Mouse (Mus musculus): Measurements from ENCODE around the gene 3110040M04Rik.

Gene 3110040M04Rik

DNA sequence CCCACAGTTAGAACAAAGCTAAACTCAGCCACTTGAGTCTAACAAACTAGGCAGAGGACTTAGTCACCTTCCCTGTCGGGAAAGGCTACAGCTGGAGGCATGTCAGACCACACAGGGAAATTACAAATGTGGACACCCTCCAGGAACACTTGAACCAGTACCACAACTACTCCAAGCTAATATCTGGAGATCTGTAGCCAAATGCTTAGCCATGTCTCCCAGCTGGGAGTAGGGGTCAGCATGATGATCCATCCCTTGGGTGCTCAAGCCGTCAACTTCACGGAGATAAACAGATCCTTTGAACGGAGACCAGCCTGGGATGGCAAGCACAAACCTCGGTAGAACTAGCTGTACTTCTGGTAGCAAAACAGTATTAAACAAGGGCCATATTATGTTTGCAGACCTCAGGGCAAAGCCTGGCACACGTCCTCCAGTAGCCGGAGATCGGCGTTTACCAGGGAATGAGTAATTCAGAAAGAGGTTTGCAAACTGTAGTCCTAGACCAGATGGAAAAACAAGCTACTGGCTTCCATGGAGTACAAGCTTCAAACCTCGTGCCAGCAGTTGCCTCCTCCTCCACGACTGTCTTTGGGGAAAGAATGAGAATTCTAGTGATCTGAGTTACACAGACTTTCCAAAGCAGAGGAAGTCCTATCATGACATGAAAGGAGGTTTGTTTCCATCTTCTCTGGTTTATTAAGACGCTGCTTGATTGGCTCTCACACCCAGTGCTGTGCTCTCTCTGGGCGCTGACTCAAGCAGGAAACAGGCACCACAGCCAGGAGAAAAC is 32.4 kb downstream of the 3110040M04Rik start:
- DNase-seq: peak; percentile 24 to 44

DNA sequence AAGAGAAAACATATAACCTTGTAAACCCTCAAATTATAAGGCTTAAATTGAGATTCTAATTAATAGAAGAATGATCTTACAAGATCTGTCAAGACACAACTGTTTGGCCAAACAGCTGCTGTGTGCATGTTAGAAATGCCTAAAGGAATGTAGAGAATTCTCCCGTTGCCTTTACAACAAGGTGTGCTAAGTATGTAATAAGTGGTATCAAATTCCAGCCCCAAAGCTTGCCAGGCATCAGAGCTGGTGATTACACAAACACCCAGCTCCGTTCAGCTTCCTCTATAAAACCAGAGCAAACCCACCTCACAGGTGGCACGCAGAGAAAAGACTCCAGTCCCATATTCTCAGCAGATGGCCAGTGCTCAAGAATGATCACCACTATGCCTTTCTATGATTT is 33.9 kb downstream of the 3110040M04Rik start:
- DNase-seq: no peak

DNA sequence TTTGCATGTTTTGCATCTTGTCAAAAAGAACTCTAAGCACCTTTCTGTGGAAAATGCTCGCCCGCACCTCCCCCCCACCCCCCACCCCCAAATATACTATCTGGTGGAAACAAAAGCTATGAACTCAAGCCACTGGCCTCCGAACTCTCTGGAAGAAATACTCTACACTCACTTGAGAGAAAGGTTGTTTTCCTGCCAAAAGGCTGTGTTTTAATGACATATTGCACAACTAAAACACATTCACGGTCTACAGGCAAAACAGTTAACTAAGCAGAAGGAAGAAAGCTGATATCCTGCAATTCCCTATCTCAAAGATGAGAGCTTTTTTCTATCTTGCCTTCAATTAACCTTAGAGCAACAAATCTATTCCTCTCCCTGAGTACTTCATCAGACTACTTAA is 39.4 kb downstream of the 3110040M04Rik start:
- no peak for DNase-seq

DNA sequence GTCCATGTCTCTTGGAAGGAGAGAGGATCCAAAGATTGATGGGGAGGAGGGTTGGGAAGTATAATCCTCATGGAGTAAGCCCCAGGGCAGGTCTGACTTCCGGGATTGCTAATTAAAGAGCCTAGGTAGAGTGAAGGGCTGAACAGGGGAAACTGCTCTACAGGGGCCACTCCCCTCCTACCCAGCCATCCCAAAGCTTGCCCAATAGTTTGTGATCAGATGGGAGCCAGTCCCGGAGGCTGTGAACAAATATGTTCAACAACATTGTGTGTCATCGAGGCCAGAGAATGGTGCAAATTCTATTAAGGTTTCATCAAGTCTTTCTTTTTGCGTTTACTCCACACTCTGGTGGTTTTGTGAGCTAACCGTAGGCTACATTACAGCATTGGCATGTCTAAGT is 40.1 kb downstream of the 3110040M04Rik start:
- no peak for DNase-seq

DNA sequence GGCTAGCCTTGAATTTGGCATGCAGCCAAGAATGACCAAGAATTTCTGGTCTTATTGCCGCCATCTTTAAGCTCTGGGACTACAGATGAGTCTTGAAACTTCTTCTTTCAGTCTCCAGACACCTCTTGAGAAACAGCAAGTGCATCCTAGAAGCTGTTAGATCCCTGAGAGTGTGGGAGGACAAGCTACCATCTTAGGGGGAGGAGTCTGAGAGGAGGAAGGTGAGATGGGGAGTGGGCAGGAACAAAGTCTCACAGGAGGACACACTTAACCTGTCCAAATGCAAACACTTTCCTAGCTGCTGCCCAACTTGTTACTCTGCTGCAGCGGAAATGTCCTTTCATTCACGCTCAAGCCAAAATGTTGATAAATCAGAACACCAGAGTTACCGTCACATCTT is 40.8 kb downstream of the 3110040M04Rik start:
- peak in 1 of 2 experiments; percentile 26 for DNase-seq

DNA sequence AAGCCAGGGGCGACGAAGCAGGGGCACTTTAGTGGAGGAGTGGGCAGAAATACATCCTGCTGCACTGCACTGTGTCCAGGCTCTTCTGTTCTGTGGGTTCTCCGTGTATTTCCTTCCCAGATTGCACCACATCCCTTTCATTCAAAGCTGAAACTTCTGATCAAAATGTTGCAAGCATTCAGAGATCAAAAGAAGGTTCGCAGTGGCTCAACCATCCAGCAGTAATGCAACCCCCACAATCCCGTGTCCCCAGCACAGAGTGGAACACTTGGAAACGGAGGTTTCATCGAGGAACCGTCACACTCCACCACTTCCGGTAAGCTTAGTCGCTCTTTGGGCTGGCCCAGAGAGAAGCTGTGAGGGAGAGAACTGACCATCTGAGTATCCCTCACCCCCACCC is 41.2 kb downstream of the 3110040M04Rik start:
- peak in 1 of 2 experiments; percentile 40 for DNase-seq

DNA sequence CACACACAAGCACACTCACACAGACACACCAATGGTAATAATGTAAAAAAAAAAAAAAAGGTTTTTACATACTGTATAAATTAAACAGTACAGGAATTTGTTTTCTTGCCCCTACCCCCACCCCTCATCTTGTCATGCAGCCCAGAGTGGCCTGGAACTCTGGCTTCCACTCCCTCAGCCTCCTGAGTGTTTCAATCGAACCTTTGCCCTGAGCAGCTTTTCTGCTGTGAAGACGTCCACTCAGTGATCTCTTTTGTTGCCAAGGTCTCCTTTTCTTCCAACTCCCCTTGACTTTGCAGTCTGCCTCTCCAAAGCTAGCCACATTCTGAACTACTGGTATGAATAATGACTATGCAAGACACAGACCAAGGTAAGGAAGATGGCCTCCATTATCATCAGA is 41.9 kb downstream of the 3110040M04Rik start:
- no peak for DNase-seq

DNA sequence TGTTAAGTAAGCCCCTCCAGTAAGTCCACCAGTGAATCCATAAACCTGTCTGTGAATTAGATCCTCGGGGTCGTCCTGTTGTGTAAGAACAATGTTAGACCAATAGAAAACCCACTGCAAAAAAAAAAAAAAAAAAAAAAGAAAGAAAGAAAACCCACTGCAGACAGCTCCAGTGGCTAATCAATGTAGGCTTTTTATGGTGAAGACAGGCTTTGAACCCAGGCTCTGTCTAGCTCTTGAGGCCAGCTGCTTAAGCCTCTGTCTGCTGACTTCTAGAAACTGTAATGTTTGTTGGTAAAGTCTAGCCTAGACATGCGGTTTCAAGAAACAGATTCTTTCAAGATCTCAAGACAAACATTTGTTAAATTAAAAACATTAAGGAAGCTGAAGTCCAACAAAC is 46.2 kb downstream of the 3110040M04Rik start:
- DNase-seq: no peak

DNA sequence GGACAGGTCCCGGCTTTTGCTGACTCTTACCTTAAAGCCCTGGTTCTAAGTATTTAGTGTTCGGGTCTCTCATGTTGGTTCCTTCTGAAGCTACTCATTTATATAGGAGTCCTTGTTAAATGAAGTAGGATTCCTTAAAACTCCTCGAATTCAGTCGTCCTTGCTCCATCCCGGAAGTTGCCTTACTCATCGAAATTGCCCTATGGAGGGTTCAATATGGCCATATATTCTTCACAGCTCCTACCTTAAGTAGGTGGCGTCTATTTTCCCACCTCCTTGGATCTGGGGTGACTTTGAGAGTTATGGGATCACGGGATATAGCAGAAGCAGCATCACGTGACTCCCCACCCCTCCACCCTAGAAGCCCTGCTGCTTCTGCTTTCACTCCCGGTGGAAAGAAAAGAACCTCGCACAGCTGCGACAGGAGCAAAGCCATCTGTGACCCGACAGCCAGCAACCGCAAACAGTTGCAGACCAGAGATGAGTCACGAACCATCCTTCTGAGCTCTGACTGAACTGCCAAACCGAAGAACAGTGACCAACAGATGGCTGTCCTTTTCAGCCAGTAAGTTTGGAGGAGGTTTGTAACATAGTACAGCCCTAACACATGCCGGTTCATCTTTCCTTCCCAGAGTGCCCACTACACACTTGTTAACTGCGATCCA is 46.7 kb downstream of the 3110040M04Rik start:
- DNase-seq: peak; percentile 77 to 90

DNA sequence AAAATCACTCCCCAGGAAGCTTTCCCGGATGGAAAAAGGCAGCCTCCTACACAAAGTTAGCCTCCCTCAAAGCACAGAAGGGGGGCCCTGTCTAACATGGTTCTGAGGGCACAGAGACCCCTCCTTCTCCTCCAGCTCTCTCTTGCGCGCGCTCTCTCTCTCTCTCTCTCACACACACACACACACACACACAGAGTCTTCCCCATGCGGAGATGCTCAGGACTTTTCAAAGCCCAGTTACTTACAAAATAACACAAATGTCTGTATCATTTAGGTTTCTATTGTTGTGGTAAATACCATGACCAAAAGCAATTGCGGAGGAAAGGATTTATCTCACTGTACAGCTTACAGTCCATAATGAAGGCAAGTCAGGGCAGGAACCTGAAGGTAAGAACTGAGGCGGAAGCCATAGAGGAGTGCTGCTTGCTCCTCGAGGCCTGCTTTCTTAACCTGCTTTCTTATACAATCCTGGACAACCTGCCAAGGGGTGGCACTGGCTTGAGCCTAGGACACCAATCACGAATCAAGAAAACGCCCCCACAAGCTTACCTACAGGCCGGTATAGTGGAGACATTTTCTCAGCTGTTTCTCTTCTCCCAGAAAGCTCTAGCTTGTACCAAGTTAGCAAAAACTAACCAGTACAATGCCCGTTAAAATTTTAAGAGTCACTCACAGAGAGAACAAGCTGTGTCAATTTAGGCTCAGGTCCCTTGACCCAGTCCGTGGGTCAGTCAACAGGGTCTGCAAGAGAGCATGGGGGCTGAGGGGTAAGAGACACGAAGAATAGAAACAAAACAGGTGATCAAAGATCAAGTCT is 47.5 kb downstream of the 3110040M04Rik start:
- DNase-seq: no peak
